17 mouse cellular contexts compared by ENCODE assay signal in genomic region chr6:102590151-102590550, GRCm38 (mm10). TPM values are rescaled to one million over a fixed set of nuclear protein-coding genes. Genes with fewer than 3 reads are reported as not detected.
"Had no signal": no experiment of that assay in that cellular context is flagged by ENCODE, and none has a peak within 500 bp of the region (broad histone marks: within the 10 kb centered on the region; RNA-seq: fewer than 3 reads in every experiment).

No protein-coding gene starts in this region.

- H3K27me3 ChIP-seq: kidney, embryonic 15.5 days; liver, embryonic 15.5 days; megakaryocyte, embryonic 14.5 days; midbrain, embryonic 12.5 days; neural tube, embryonic 12.5 days had no signal

- H3K4me3 ChIP-seq: kidney, embryonic 15.5 days; liver, embryonic 15.5 days; megakaryocyte, embryonic 14.5 days; midbrain, embryonic 12.5 days; neural tube, embryonic 12.5 days had no signal

- H3K27ac ChIP-seq: kidney, embryonic 15.5 days; liver, embryonic 15.5 days; macrophage; midbrain, embryonic 12.5 days; neural tube, embryonic 12.5 days had no signal

- H3K4me2 ChIP-seq: kidney, embryonic 15.5 days; liver, embryonic 11.5 days; liver, embryonic 15.5 days; midbrain, embryonic 12.5 days; neural tube, embryonic 12.5 days had no signal

- H3K9ac ChIP-seq: kidney, embryonic 15.5 days; liver, embryonic 15.5 days; midbrain, embryonic 12.5 days; neural tube, embryonic 12.5 days had no signal

- DNase-seq: kidney, adult 2 months; kidney, postnatal 14 days; layer of hippocampus, adult 9-11 months; layer of hippocampus, postnatal 36 days; left cerebral cortex, postnatal 4 days; lung, adult 2 months; lung, postnatal 14 days; thymus, adult 18-20 months; thymus, postnatal 14 days had no signal

- H3K9me3 ChIP-seq: kidney, embryonic 15.5 days; liver, embryonic 15.5 days; megakaryocyte, embryonic 14.5 days; midbrain, embryonic 12.5 days; neural tube, embryonic 12.5 days had no signal

- H3K36me3 ChIP-seq: kidney, embryonic 15.5 days; liver, embryonic 15.5 days; midbrain, embryonic 12.5 days; neural tube, embryonic 12.5 days had no signal

- H3K4me1 ChIP-seq: kidney, embryonic 15.5 days; liver, embryonic 15.5 days; megakaryocyte, embryonic 14.5 days; midbrain, embryonic 12.5 days; neural tube, embryonic 12.5 days had no signal

RNA-seq across cellular contexts. Expression of gene Cntn3, which starts 17.2 kb away (rescaled TPM):
- total RNA-seq: monocyte, adult 5-6 weeks had no signal
- polyA plus RNA-seq: lung, adult 2 months; macrophage had no signal
